Mouse (Mus musculus) CH12.LX (cell line): ENCODE results near the gene Nectin3.

Experiments used
- IRF4 ChIP-seq: IDR thresholded peaks from 2 replicates; pipeline ENCODE4 v1.6.1; 2014; ENCODE audit warnings: low read depth, mild to moderate bottlenecking, inconsistent platforms, low read length, improper control_type of control experiment
- POLR2A ChIP-seq: IDR thresholded peaks from 2 replicates; pipeline ENCODE4 v1.6.1; 2011; ENCODE audit warnings: low read depth, mild to moderate bottlenecking, improper control_type of control experiment, low read length
- RAD21 ChIP-seq: IDR thresholded peaks from 2 replicates; pipeline ENCODE4 v1.6.1; 2011; ENCODE audit warnings: low read depth, mild to moderate bottlenecking, low read length, improper control_type of control experiment, moderate library complexity
- ZNF384 ChIP-seq: IDR thresholded peaks from 2 replicates; pipeline ENCODE4 v1.6.1; 2012; ENCODE audit warnings: low read depth, low read length, improper control_type of control experiment, inconsistent platforms

- TF ChIP-seq ZNF384 (no peak), POLR2A (no peak), RAD21 (no peak), IRF4 (no peak)
These were observed 21.3 kb upstream of the Nectin3 start for GRCm38 (mm10) chr16:46519606-46520005.
